Mouse (Mus musculus) intestine, postnatal 0 days (tissue): ENCODE measurements around the gene Col15a1. TPM values are rescaled to one million over a fixed set of nuclear protein-coding genes. Genes with fewer than 3 reads are reported as not detected.

Source experiments
- ATAC-seq: fragments of 200-750 bp; cut with Nextera tagmentation; 2 replicates; pipeline ENCODE4 v1.8.0; 2017; ENCODE audit warnings: mild to moderate bottlenecking, moderate TSS enrichment, moderate library complexity
- H3K27ac ChIP-seq: fragments of 300-500 bp; sonication (generic); 2 replicates; pipeline ENCODE4 v1.5.1; 2014; ENCODE audit warnings: mild to moderate bottlenecking, low read depth, low read length, moderate library complexity
- H3K27me3 ChIP-seq: fragments of 300-500 bp; sonication (generic); replicated peaks from 2 replicates; pipeline ENCODE4 v1.6.1; 2014; ENCODE audit warnings: low read length, mixed read lengths; ENCODE audit not compliant: control insufficient read depth, insufficient read depth
- H3K36me3 ChIP-seq: fragments of 300-500 bp; sonication (generic); 2 replicates; pipeline ENCODE4 v1.6.1; 2014; ENCODE audit warnings: mild to moderate bottlenecking, moderate library complexity; ENCODE audit not compliant: control insufficient read depth, insufficient read depth
- H3K4me1 ChIP-seq: fragments of 300-500 bp; sonication (generic); replicated peaks from 2 replicates; pipeline ENCODE4 v1.6.1; 2014; ENCODE audit warnings: antibody characterized with exemption, low read length, mixed read lengths; ENCODE audit not compliant: control insufficient read depth, insufficient read depth
- H3K4me2 ChIP-seq: fragments of 300-500 bp; sonication (generic); replicated peaks from 2 replicates; pipeline ENCODE4 v1.6.1; 2014; ENCODE audit warnings: low read depth, mild to moderate bottlenecking, moderate library complexity
- H3K4me3 ChIP-seq: fragments of 300-500 bp; sonication (generic); 2 replicates; pipeline ENCODE4 v1.5.1; 2014; ENCODE audit warnings: low read depth, low read length
- H3K9ac ChIP-seq: fragments of 300-500 bp; sonication (generic); 2 replicates; pipeline ENCODE4 v1.6.1; 2014; ENCODE audit warnings: mild to moderate bottlenecking, low read depth, low read length
- H3K9me3 ChIP-seq: fragments of 300-500 bp; sonication (generic); 2 replicates; pipeline ENCODE4 v1.6.1; 2016; ENCODE audit warnings: mixed run types; ENCODE audit not compliant: control insufficient read depth
- CTCF ChIP-seq: sonication (generic); IDR thresholded peaks from 2 replicates; pipeline ENCODE4 v1.5.1; 2016; ENCODE audit warnings: low read depth, mild to moderate bottlenecking, control low read depth, antibody characterized with exemption, moderate library complexity
- WGBS: fragments of 180-500 bp; shearing (Covaris S2); extraction: QIAGEN DNeasy Blood & Tissue Kit; methylation state at CpG from one replicate; pipeline ENCODE4 v1.1.7; 2014; 5-methylcytosine and 5-hydroxymethylcytosine counted together
- polyA plus RNA-seq: library from polyadenylated mRNA; unstranded; fragments of >200 nt; fragmentation: Nextera tagmentation; extraction: Ambion mirVana; gene quantifications from 2 replicates; pipeline ENCODE4 v1.2.1, GENCODE M21; 2015

Gene Col15a1
- 13.0 and 13.1 TPM in 2 replicates for polyA plus RNA-seq

DNA sequence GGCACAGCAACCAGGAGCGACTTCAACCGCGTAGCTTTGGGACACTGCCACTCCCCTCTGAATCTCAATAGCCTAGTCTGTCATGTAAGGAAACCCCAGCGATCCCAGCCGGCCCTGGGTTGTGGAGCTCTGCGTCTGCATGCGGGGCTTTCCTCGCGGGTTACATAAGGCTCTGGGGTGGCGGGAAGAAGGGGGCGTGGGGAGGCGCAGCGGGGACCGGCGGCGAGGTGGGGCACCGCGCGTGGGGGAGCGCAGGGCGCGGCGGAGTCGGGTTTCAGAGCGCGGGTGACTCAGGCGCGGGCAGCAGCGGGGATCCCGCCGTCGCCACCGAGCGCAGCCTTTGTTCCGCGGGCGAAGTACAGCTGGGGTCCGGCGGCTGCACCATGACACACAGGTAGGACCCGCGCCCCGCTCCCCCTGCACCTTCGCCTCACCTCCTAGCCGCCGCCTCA lies at the start of gene Col15a1:
Gene Col15a1, plus strand, starts transcription at position 193 of the 452 bp plus-strand sequence.
- under 1% methylated on average over 23 of the region's 45 CpGs for WGBS
- no peak for ATAC-seq
- Histone ChIP-seq H3K27me3 (peaks cover 32% of the 10 kb centered on the region), H3K36me3 (no peaks in the 10 kb centered on the region), H3K4me1 (no peaks in the 10 kb centered on the region), H3K4me3 (peak within 1 kb of the TSS; percentile 32), H3K9me3 (no peaks in the 10 kb centered on the region), H3K4me2 (peak within 1 kb of the TSS; percentile 67), H3K9ac (no peak within 1 kb of the TSS; the same call in 1 of the 2 replicates), H3K27ac (no peak within 1 kb of the TSS)
- no peak for TF ChIP-seq CTCF

DNA sequence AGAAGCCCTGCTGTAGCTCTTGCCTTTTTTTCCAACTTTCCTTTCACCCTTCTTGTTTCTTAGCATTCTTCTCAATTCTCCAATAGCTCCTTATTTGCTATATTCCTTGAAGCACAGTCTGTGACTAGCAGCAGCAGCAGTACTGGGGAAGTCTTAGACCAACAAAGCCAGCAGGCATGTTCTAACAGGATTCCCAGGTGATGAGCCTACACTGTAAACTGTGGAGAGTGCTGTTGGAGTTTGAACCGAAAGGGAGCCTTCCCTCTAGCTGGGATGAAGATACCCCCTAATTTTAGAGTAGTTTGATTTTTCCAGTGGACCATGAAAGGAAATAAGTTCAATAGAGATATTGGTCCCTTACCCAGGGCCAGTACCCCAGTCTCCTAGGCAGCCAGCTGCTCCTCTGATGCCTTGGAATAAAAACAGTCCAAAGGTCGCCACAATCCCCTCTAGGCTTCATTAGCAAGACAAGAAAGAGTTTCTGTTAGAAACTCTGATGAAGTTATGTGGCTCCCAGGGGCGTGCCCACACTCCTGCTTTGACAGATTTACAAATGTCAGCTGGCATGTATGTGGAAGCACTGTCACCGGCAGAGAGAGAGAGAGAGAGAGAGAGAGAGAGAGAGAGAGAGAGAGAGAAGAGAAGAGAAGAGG lies 46.7 kb upstream of the Col15a1 start:
- 15% methylated on average over 4 of the region's 4 CpGs for WGBS
- TF ChIP-seq CTCF = no peak

DNA sequence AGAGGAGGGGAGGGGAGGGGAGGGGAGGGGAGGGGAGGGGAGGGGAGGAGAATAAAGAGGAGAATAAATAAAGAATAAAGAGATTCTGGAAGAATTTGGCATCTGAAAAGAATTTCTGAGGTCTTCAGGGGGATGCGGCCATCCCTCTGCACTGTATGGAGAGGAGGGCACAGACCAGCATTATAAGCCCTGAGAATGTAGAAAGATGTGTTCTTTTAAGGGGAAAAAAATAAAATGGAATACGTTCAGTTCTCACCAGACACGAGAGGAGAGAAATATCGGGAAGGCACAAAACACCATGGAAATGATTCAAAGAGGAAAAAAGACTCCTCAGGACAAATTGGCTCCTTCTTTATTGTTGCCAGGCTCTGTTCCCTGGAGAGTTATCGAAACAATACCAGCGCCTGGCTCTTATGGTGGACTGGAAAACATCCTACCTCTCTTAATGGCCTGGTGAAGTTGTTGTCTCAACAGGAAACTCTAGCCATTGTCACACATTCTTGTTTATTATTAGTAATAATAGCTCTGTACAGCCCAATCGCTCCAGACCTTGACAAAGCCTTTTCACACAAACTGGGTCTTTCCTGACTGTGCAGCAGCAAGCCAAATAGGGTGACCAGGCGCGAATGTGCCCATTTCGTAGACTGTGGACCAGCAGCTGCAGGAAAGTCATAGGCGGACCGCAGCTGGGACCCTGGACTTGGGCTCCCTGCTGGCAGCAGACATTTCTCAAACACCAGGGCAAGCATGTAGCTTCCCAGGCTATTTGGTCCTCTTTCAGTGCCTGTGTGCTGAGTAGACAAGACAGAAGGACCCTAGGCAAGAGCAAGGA lies 46.0 kb upstream of the Col15a1 start:
- no peaks in the 10 kb centered on the region for H3K9me3 ChIP-seq
- H3K4me2 ChIP-seq = no peak overlapping the region
- H3K4me1 ChIP-seq = no peaks in the 10 kb centered on the region
- H3K27me3 ChIP-seq = no peaks in the 10 kb centered on the region
- no peak for TF ChIP-seq CTCF
- no peak overlapping the region for H3K27ac ChIP-seq
- WGBS = 69% methylated on average over 12 of the region's 12 CpGs
- H3K4me3 ChIP-seq = no peak overlapping the region
- no peak overlapping the region for H3K9ac ChIP-seq
- ATAC-seq = no peak
- H3K36me3 ChIP-seq = no peaks in the 10 kb centered on the region

More for the DNA sequence above, 46.7 kb upstream of the Col15a1 start:
- H3K9me3 ChIP-seq = no peaks in the 10 kb centered on the region
- H3K4me2 ChIP-seq = no peak overlapping the region
- no peak overlapping the region for H3K4me3 ChIP-seq
- no peak for ATAC-seq
- H3K9ac ChIP-seq = no peak overlapping the region
- H3K27ac ChIP-seq = no peak overlapping the region
- H3K27me3 ChIP-seq = no peaks in the 10 kb centered on the region
- no peaks in the 10 kb centered on the region for H3K4me1 ChIP-seq
- no peaks in the 10 kb centered on the region for H3K36me3 ChIP-seq

DNA sequence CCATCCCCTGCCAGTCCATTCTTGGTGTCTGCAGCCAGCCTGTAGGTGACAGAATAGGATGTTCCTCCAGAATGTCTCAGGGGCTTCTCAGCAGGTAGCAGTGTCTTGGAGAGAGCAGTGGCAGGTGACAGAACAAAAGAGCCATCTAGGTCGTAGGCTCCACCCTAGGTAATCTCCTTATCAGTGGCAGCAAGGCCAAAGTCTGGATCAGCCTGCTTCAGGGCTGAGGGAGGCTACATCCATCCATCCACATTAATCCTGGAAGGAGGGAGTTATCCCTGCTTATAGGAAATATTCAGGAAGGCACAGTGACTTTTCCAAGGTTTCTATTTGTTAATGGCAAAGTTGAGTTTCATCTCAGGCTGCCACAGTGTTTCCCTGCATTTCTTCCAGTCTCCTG lies 35.6 kb upstream of the Col15a1 start:
- TF ChIP-seq CTCF = no peak
- 29% methylated on average over 1 of the region's 1 CpGs for WGBS
- no peaks in the 10 kb centered on the region for H3K27me3 ChIP-seq

DNA sequence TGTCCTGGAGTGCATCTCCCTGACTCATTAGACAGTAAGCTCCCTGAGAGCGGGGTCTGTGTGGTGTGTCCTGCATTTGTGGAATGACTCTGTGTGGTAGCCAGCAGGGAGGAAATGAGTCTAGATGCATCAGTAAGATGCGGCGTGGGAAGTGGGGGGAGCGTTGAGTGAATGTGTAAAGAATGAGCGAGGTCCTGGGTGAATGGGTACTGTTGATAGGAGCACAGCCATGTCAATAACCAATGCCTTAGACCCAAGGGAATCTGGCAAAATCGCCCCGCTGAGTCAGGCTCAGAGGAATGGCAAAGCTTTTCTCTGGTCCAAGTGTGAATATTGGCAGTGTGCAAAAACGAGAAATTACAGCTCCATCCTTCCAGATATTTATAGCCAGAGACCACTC lies 30.9 kb upstream of the Col15a1 start:
- Histone ChIP-seq H3K4me2 (no peak overlapping the region), H3K9me3 (no peaks in the 10 kb centered on the region), H3K36me3 (no peaks in the 10 kb centered on the region), H3K9ac (no peak overlapping the region), H3K4me3 (no peak overlapping the region), H3K27me3 (no peaks in the 10 kb centered on the region), H3K4me1 (no peaks in the 10 kb centered on the region), H3K27ac (no peak overlapping the region)
- no peak for ATAC-seq
- TF ChIP-seq CTCF = no peak
- WGBS = 81% methylated on average over 8 of the region's 8 CpGs

More for the DNA sequence above, 35.6 kb upstream of the Col15a1 start:
- no peak overlapping the region for H3K4me2 ChIP-seq
- ATAC-seq = no peak
- H3K4me1 ChIP-seq = no peaks in the 10 kb centered on the region
- H3K4me3 ChIP-seq = no peak overlapping the region
- H3K36me3 ChIP-seq = no peaks in the 10 kb centered on the region
- no peaks in the 10 kb centered on the region for H3K9me3 ChIP-seq
- H3K27ac ChIP-seq = no peak overlapping the region
- H3K9ac ChIP-seq = no peak overlapping the region

DNA sequence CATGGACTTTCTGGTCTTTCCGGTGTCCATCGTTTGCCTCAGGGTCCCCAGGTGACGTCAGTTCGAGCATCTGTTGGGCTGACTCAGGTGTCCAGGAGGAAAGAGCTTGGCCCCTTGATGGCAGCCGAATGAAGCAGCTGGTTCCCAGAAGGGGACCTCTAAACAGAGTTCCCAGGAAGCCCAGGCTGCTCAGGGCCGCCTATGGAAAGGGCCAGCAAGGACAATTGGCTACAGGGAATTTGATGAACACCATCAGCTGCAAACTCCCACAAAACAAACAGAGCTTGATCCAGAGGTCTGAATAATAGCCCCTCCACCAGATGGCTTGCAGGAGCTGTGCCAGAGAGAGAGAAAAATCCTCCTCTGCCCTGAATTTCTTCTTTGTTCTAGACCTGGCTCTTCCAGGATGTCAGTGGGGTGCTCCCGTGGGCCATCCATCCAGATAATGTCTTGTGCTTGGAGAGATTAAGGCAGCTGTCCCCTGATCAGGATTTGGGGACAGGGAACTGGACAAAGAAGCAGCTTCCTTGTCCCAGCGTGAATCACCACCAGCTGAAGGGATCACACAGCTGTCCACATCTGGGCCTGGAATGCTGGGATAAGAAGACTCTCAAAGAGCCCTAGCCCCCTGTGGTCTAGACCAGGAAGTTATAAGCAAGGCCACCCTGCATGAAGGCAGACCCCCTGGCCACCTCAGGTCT lies 29.6 kb upstream of the Col15a1 start:
- no peaks in the 10 kb centered on the region for H3K9me3 ChIP-seq
- H3K4me2 ChIP-seq = no peak overlapping the region
- no peaks in the 10 kb centered on the region for H3K4me1 ChIP-seq
- TF ChIP-seq CTCF = no peak
- no peak overlapping the region for H3K9ac ChIP-seq
- 69% methylated on average over 8 of the region's 8 CpGs for WGBS
- H3K4me3 ChIP-seq = no peak overlapping the region
- H3K27ac ChIP-seq = no peak overlapping the region; the same call in 1 of the 2 replicates
- no peaks in the 10 kb centered on the region for H3K36me3 ChIP-seq
- ATAC-seq = no peak
- no peaks in the 10 kb centered on the region for H3K27me3 ChIP-seq
